Mouse (Mus musculus): Measurements from ENCODE around the gene St3gal2. TPM values are rescaled to one million over a fixed set of nuclear protein-coding genes. Genes with fewer than 3 reads are reported as not detected.
"Not testable (repeated sequence)": the region's sequence is repeated elsewhere in the genome, so short reads cannot be mapped to it uniquely, and the experiment has no call there.

St3gal2 gene
- polyA plus RNA-seq, 1 experiment from 2014 or later, result 10.7 TPM

GRCm38 (mm10) chr8:110996641-110997430 lies 77.1 kb downstream of the St3gal2 start:
- 33% methylated on average over 16 of the region's 16 CpGs for WGBS
- Histone ChIP-seq H3K4me3 (ENCODE audit: low read length) (peak overlapping the region; percentile 83), H3K9ac (ENCODE audit: low read depth, low read length) (peak overlapping the region; percentile 83), H3K27ac (ENCODE audit: low read length) (peak overlapping the region; percentile 78), H3K4me1 (ENCODE audit: control insufficient read depth, insufficient read depth, low read length) (peaks cover 3% of the 10 kb centered on the region; the same call in 1 of the 2 replicates), H3K36me3 (ENCODE audit: control insufficient read depth, insufficient read depth, low read length) (no peaks in the 10 kb centered on the region; the same call in 1 of the 2 replicates), H3K4me2 (ENCODE audit: low read depth, low read length) (peak overlapping the region; percentile 56), H3K9me3 (ENCODE audit: control insufficient read depth, low read length) (no peaks in the 10 kb centered on the region), H3K27me3 (replicated peaks; ENCODE audit: control insufficient read depth, insufficient read depth, low read length) (no peaks in the 10 kb centered on the region)
- ATAC-seq, result peak; percentile 10

- Histone ChIP-seq H3K4me2 (ENCODE audit: low read depth, low read length) (peak within 1 kb of the TSS; percentile 56), H3K4me3 (ENCODE audit: low read length) (peak within 1 kb of the TSS; percentile 83), H3K27ac (ENCODE audit: low read length) (peak within 1 kb of the TSS; percentile 78), H3K9me3 (ENCODE audit: control insufficient read depth, low read length) (no peaks in the 10 kb centered on the region), H3K4me1 (ENCODE audit: control insufficient read depth, insufficient read depth, low read length) (peaks cover 3% of the 10 kb centered on the region; the same call in 1 of the 2 replicates), H3K9ac (ENCODE audit: low read depth, low read length) (peak within 1 kb of the TSS; percentile 83), H3K27me3 (replicated peaks; ENCODE audit: control insufficient read depth, insufficient read depth, low read length) (no peaks in the 10 kb centered on the region), H3K36me3 (ENCODE audit: control insufficient read depth, insufficient read depth, low read length) (no peaks in the 10 kb centered on the region; the same call in 1 of the 2 replicates)
- 3% methylated on average over 58 of the region's 58 CpGs for WGBS
- peak; percentile 98 for ATAC-seq
Measured at GRCm38 (mm10) chr8:110997547-110998531, 78.1 kb downstream of the St3gal2 start, which contains the start of gene Ddx19a. TSS of gene Ddx19a (minus strand) at chr8:110997800.

GRCm38 (mm10) chr8:111010230-111010991 lies 90.7 kb downstream of the St3gal2 start:
- H3K4me3 ChIP-seq (ENCODE audit: low read length); H3K4me2 ChIP-seq (ENCODE audit: low read depth, low read length); H3K27ac ChIP-seq (ENCODE audit: low read length); H3K36me3 ChIP-seq (ENCODE audit: control insufficient read depth, insufficient read depth, low read length); ATAC-seq; H3K9ac ChIP-seq (ENCODE audit: low read depth, low read length); H3K27me3 ChIP-seq (replicated peaks; ENCODE audit: control insufficient read depth, insufficient read depth, low read length); H3K4me1 ChIP-seq (ENCODE audit: control insufficient read depth, insufficient read depth, low read length); H3K9me3 ChIP-seq (ENCODE audit: control insufficient read depth, low read length): not testable (repeated sequence)
- 80% methylated on average over 6 of the region's 10 CpGs for WGBS

Small RNAs within 50 kb of the gene (microRNA-seq; reads per million reads assigned to microRNA genes)
- 0.91 reads per million for gene Mir3473d

Other genes starting within 250 kb of the St3gal2 start
- gene Mtss1l, start 198.4 kb upstream of the St3gal2 start, polyA plus RNA-seq (2015; fragmentation: Nextera tagmentation; extraction: Ambion mirVana), result 3.3 and 4.0 TPM in 2 replicates
- gene Il34, start 114.0 kb upstream of the St3gal2 start, polyA plus RNA-seq (2015; fragmentation: Nextera tagmentation; extraction: Ambion mirVana), result 2.0 and 2.4 TPM in 2 replicates
- gene Cog4, start 73.3 kb upstream of the St3gal2 start, polyA plus RNA-seq (2015; fragmentation: Nextera tagmentation; extraction: Ambion mirVana), result 78.5 and 79.3 TPM in 2 replicates
- 107 and 114 TPM in 2 replicates for gene Sf3b3, start 73.1 kb upstream of the St3gal2 start, polyA plus RNA-seq (2015; fragmentation: Nextera tagmentation; extraction: Ambion mirVana)
- gene Fuk, start 17.4 kb upstream of the St3gal2 start, polyA plus RNA-seq (2015; fragmentation: Nextera tagmentation; extraction: Ambion mirVana), result 13.8 and 15.1 TPM in 2 replicates
- gene Ddx19a, start 77.9 kb downstream of the St3gal2 start, polyA plus RNA-seq (2015; fragmentation: Nextera tagmentation; extraction: Ambion mirVana), result 11.5 and 12.0 TPM in 2 replicates
- gene Ddx19b, start 111.8 kb downstream of the St3gal2 start, polyA plus RNA-seq (2015; fragmentation: Nextera tagmentation; extraction: Ambion mirVana), result 6.9 and 7.4 TPM in 2 replicates
- gene Aars, start 113.2 kb downstream of the St3gal2 start, polyA plus RNA-seq (2015; fragmentation: Nextera tagmentation; extraction: Ambion mirVana), result 51.6 and 52.3 TPM in 2 replicates
- 7.8 and 11.3 TPM in 2 replicates for gene Exosc6, start 136.4 kb downstream of the St3gal2 start, polyA plus RNA-seq (2015; fragmentation: Nextera tagmentation; extraction: Ambion mirVana)
- 0.07 and 0.09 TPM in 2 replicates for gene Clec18a, start 172.5 kb downstream of the St3gal2 start, polyA plus RNA-seq (2015; fragmentation: Nextera tagmentation; extraction: Ambion mirVana)
- 6.5 and 8.5 TPM in 2 replicates for gene Pdpr, start 174.7 kb downstream of the St3gal2 start, polyA plus RNA-seq (2015; fragmentation: Nextera tagmentation; extraction: Ambion mirVana)